Mouse (Mus musculus) myocyte (in vitro differentiated cells): ENCODE measurements around the gene Nrp2. TPM values are rescaled to one million over a fixed set of nuclear protein-coding genes. Genes with fewer than 3 reads are reported as not detected.

ENCODE experiments used
- H3K27me3 ChIP-seq: one replicate; pipeline ENCODE4 v1.6.1; 2011; ENCODE audit not compliant: control insufficient read depth, insufficient read depth, insufficient read length
- H3K36me3 ChIP-seq: one replicate; pipeline ENCODE4 v1.6.1; 2011; ENCODE audit not compliant: control insufficient read depth, insufficient read depth
- H3K4me2 ChIP-seq: one replicate; pipeline ENCODE4 v1.6.1; 2011; ENCODE audit warnings: low read depth, control low read depth
- H3K4me3 ChIP-seq: one replicate; pipeline ENCODE4 v1.5.1; 2011; ENCODE audit warnings: mild to moderate bottlenecking, control low read depth, moderate library complexity
- H3K79me2 ChIP-seq: one replicate; pipeline ENCODE4 v1.6.1; 2011; ENCODE audit not compliant: control insufficient read depth, insufficient read depth
- H3ac ChIP-seq: one replicate; pipeline ENCODE4 v1.6.1; 2011; ENCODE audit not compliant: control insufficient read depth, insufficient read length
- CEBPB ChIP-seq: IDR thresholded peaks from 2 replicates; pipeline ENCODE4 v1.6.1; 2011; ENCODE audit warnings: mild to moderate bottlenecking, moderate library complexity; ENCODE audit not compliant: poor library complexity, insufficient read depth, severe bottlenecking
- E2F4 ChIP-seq: IDR thresholded peaks from one replicate; pipeline ENCODE4 v1.6.1; 2011; ENCODE audit warnings: mild to moderate bottlenecking, control low read depth, moderate library complexity; ENCODE audit not compliant: insufficient read depth
- MAX ChIP-seq: IDR thresholded peaks from one replicate; pipeline ENCODE4 v1.6.1; 2011; ENCODE audit warnings: low read depth, mild to moderate bottlenecking, control low read depth
- MYOD1 ChIP-seq, 3 experiments: IDR thresholded peaks; one replicate each; pipeline ENCODE4 v1.6.1; 2011; ENCODE audit warnings: control low read depth in 2 of 3, low read depth in 2 of 3, mild to moderate bottlenecking in 2 of 3, moderate library complexity in 1 of 3; ENCODE audit not compliant: insufficient read length in 2 of 3, control insufficient read depth in 1 of 3
- MYOG ChIP-seq, 3 experiments: IDR thresholded peaks; one replicate each; pipeline ENCODE4 v1.6.1; 2011; ENCODE audit warnings: control low read depth in 2 of 3, low read depth in 2 of 3, mild to moderate bottlenecking in 2 of 3; ENCODE audit not compliant: insufficient read length in 2 of 3, control insufficient read depth in 1 of 3, insufficient read depth in 1 of 3
- POLR2A ChIP-seq: IDR thresholded peaks from one replicate; pipeline ENCODE4 v1.6.1; 2011; ENCODE audit warnings: low read depth, mild to moderate bottlenecking, control low read depth, moderate library complexity; ENCODE audit not compliant: insufficient read length
- POLR2AphosphoS2 ChIP-seq: IDR thresholded peaks from one replicate; pipeline ENCODE4 v1.6.1; 2011; ENCODE audit warnings: low read depth, control low read depth; ENCODE audit not compliant: insufficient read length
- REST ChIP-seq: IDR thresholded peaks from one replicate; pipeline ENCODE4 v1.6.1; 2011; ENCODE audit warnings: mild to moderate bottlenecking, control low read depth, moderate library complexity; ENCODE audit not compliant: insufficient read depth, insufficient read length
- SRF ChIP-seq: IDR thresholded peaks from one replicate; pipeline ENCODE4 v1.6.1; 2011; ENCODE audit warnings: low read depth; ENCODE audit not compliant: control insufficient read depth, insufficient read length
- TCF12 ChIP-seq: IDR thresholded peaks from one replicate; pipeline ENCODE4 v1.6.1; 2011; ENCODE audit warnings: mild to moderate bottlenecking, control low read depth; ENCODE audit not compliant: poor library complexity, insufficient read depth, severe bottlenecking
- TCF3 ChIP-seq: IDR thresholded peaks from one replicate; pipeline ENCODE4 v1.6.1; 2011; ENCODE audit warnings: low read depth, control low read depth; ENCODE audit not compliant: insufficient read length
- USF1 ChIP-seq: IDR thresholded peaks from one replicate; pipeline ENCODE4 v1.6.1; 2011; ENCODE audit warnings: low read depth, mild to moderate bottlenecking, control low read depth, moderate library complexity
- polyA plus RNA-seq: library from polyadenylated mRNA; unstranded; fragments of >200 nt; fragmentation: generic; extraction: Trizol; gene quantifications from one replicate; pipeline ENCODE4 v1.2.1, GENCODE M21; 2012; ENCODE audit warnings: missing spikeins

Gene Nrp2
- polyA plus RNA-seq, 1 experiment, result 18.3 TPM

DNA sequence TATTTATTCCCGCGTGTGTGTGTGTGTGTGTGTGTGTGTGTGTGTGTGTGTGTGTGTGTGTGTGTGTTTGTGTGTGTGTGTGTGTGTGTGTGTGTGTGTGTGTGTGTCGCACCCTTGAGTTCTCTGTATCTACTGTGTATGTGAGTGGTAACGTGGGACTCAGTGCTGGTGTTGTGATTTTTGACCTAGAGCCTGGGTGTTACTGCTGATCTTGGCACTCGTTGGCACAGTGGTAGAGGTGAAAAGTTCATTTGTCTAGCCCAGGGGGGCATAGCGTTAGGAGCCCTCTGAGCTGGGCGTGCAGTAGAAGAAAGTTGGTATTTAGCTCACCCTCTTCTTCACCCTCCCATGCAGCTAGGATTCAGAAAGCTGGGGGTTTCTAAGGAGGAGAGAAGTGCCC, 114.5 kb downstream of the Nrp2 start:
- no peak overlapping the region for H3K4me2 ChIP-seq
- no peaks in the 10 kb centered on the region for H3K27me3 ChIP-seq
- H3K36me3 ChIP-seq, result peaks cover 2% of the 10 kb centered on the region
- H3ac ChIP-seq, result no peak overlapping the region
- no peak overlapping the region for H3K4me3 ChIP-seq
- TF ChIP-seq TCF12, result no peak
- no peak for TF ChIP-seq SRF
- no peak for TF ChIP-seq MYOG (IDR thresholded peaks at IDR 0.05; ENCODE audit: control insufficient read depth in 1 of 3, insufficient read depth in 1 of 3, insufficient read length in 2 of 3, low read depth in 2 of 3)
- TF ChIP-seq E2F4, result no peak
- H3K79me2 ChIP-seq, result no peaks in the 10 kb centered on the region

GRCm38 (mm10) chr1:62820170-62820569, 117.1 kb downstream of the Nrp2 start:
- no peaks in the 10 kb centered on the region for H3K79me2 ChIP-seq
- TF ChIP-seq MAX (no peak), TCF12 (no peak), MYOG (IDR thresholded peaks at IDR 0.05; ENCODE audit: control insufficient read depth in 1 of 3, insufficient read depth in 1 of 3, insufficient read length in 2 of 3, low read depth in 2 of 3) (no peak), REST (no peak), CEBPB (no peak), SRF (no peak), MYOD1 (IDR thresholded peaks at IDR 0.05; ENCODE audit: control insufficient read depth in 1 of 3, insufficient read length in 2 of 3, low read depth in 2 of 3) (no peak), POLR2AphosphoS2 (no peak), TCF3 (no peak), E2F4 (no peak), POLR2A (no peak), USF1 (no peak)
- no peak overlapping the region for H3K4me3 ChIP-seq
- no peaks in the 10 kb centered on the region for H3K27me3 ChIP-seq
- H3ac ChIP-seq, result no peak overlapping the region
- H3K36me3 ChIP-seq, result peaks cover 2% of the 10 kb centered on the region
- H3K4me2 ChIP-seq, result no peak overlapping the region

- no peak overlapping the region for H3K4me2 ChIP-seq
- H3K27me3 ChIP-seq, result no peaks in the 10 kb centered on the region
- H3K4me3 ChIP-seq, result no peak overlapping the region
- H3K79me2 ChIP-seq, result no peaks in the 10 kb centered on the region
- H3K36me3 ChIP-seq, result peaks cover 2% of the 10 kb centered on the region
- H3ac ChIP-seq, result no peak overlapping the region
- TF ChIP-seq MYOD1 (IDR thresholded peaks at IDR 0.05; ENCODE audit: control insufficient read depth in 1 of 3, insufficient read length in 2 of 3, low read depth in 2 of 3), result peak in 2 of 3 experiments; percentile 12 to 33
- TF ChIP-seq MYOG (IDR thresholded peaks at IDR 0.05; ENCODE audit: control insufficient read depth in 1 of 3, insufficient read depth in 1 of 3, insufficient read length in 2 of 3, low read depth in 2 of 3), result no peak
These were observed 118.7 kb downstream of the Nrp2 start for GRCm38 (mm10) chr1:62821509-62822398.

DNA sequence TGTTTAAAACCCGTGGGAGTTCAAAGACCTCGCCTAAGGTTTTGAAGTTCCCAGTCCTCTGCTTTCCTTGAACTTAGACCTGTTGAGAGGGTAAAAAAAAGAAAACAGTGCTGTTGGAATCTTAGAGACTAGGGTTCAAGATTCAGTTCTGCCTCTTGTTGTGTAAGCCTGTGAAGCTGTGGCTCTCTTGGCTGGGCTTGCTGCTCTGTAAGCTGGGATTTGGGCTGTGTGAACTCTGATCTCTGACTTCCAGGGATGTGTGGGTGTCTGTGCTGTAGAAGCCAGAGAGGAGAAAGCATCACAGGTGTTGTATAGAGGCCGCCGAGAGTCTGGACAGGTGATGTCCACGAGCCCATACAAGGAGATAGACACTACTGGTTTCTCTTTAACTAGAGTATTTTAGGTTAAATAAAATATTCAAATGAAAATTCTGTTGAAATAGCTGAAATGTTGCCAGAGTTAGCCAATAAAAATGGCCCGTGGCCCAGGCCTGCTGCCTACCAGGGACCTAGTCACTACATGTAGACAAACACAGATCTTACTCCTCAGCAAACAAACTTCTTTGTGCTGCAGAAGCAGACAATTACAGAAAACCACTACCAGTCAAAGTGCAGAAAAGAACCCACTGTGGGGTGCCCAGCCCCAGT, 120.6 kb downstream of the Nrp2 start:
- no peak overlapping the region for H3K4me2 ChIP-seq
- TF ChIP-seq TCF3 (no peak), CEBPB (no peak), SRF (no peak), MYOG (IDR thresholded peaks at IDR 0.05; ENCODE audit: control insufficient read depth in 1 of 3, insufficient read depth in 1 of 3, insufficient read length in 2 of 3, low read depth in 2 of 3) (no peak), POLR2AphosphoS2 (no peak), USF1 (no peak), MAX (no peak), TCF12 (no peak), E2F4 (no peak), REST (no peak), POLR2A (no peak), MYOD1 (IDR thresholded peaks at IDR 0.05; ENCODE audit: control insufficient read depth in 1 of 3, insufficient read length in 2 of 3, low read depth in 2 of 3) (no peak)

More for the DNA sequence above, 120.6 kb downstream of the Nrp2 start:
- Histone ChIP-seq H3K79me2 (no peaks in the 10 kb centered on the region), H3K27me3 (no peaks in the 10 kb centered on the region), H3ac (no peak overlapping the region), H3K36me3 (peaks cover 1% of the 10 kb centered on the region), H3K4me3 (no peak overlapping the region)
